Mouse (Mus musculus) C2C12 (cell line): Measurements from ENCODE around the gene Rai14. TPM values are rescaled to one million over a fixed set of nuclear protein-coding genes. Genes with fewer than 3 reads are reported as not detected.

ENCODE experiments used
- H3K27me3 ChIP-seq: one replicate; pipeline ENCODE4 v1.6.1; 2011; ENCODE audit not compliant: control insufficient read depth, insufficient read depth, insufficient read length
- H3K36me3 ChIP-seq: one replicate; pipeline ENCODE4 v1.6.1; 2011; ENCODE audit not compliant: control insufficient read depth, insufficient read depth
- H3K4me3 ChIP-seq: one replicate; pipeline ENCODE4 v1.5.1; 2011; ENCODE audit warnings: mild to moderate bottlenecking, control low read depth; ENCODE audit not compliant: poor library complexity, insufficient read depth, severe bottlenecking
- H3K79me2 ChIP-seq: one replicate; pipeline ENCODE4 v1.6.1; 2011; ENCODE audit not compliant: control insufficient read depth, insufficient read depth
- H3K79me3 ChIP-seq: one replicate; pipeline ENCODE4 v1.6.1; 2011; ENCODE audit warnings: low read depth, control low read depth
- H3ac ChIP-seq: one replicate; pipeline ENCODE3; 2011; ENCODE audit warnings: low read depth; ENCODE audit not compliant: control insufficient read depth, insufficient read length
- CEBPB ChIP-seq: IDR thresholded peaks from one replicate; pipeline ENCODE4 v1.6.1; 2011; ENCODE audit warnings: low read depth, mild to moderate bottlenecking, control low read depth, moderate library complexity
- CTCF ChIP-seq: IDR thresholded peaks from one replicate; pipeline ENCODE4 v1.5.1; 2011; ENCODE audit not compliant: control insufficient read depth, insufficient read depth, insufficient read length
- FOSL1 ChIP-seq: IDR thresholded peaks from one replicate; pipeline ENCODE4 v1.8.0; 2011; ENCODE audit warnings: mild to moderate bottlenecking, low read length; ENCODE audit not compliant: poor library complexity, insufficient read depth, severe bottlenecking
- MAX ChIP-seq: IDR thresholded peaks from one replicate; pipeline ENCODE4 v1.6.1; 2011; ENCODE audit warnings: mild to moderate bottlenecking, control low read depth
- MYOD1 ChIP-seq: IDR thresholded peaks from one replicate; pipeline ENCODE4 v1.6.1; 2011; ENCODE audit warnings: low read depth; ENCODE audit not compliant: control insufficient read depth, insufficient read length
- MYOG ChIP-seq: IDR thresholded peaks from one replicate; pipeline ENCODE4 v1.6.1; 2011; ENCODE audit not compliant: control insufficient read depth, insufficient read length; ENCODE audit errors: extremely low read depth
- USF1 ChIP-seq: IDR thresholded peaks from one replicate; pipeline ENCODE4 v1.6.1; 2011; ENCODE audit warnings: low read depth, mild to moderate bottlenecking, control low read depth, moderate library complexity
- polyA plus RNA-seq: library from polyadenylated mRNA; unstranded; fragments of >200 nt; fragmentation: generic; extraction: Trizol; gene quantifications from one replicate; pipeline ENCODE4 v1.2.1, GENCODE M21; 2012; ENCODE audit warnings: missing spikeins

The Rai14 gene
- polyA plus RNA-seq, 1 experiment, result 55.1 TPM

DNA sequence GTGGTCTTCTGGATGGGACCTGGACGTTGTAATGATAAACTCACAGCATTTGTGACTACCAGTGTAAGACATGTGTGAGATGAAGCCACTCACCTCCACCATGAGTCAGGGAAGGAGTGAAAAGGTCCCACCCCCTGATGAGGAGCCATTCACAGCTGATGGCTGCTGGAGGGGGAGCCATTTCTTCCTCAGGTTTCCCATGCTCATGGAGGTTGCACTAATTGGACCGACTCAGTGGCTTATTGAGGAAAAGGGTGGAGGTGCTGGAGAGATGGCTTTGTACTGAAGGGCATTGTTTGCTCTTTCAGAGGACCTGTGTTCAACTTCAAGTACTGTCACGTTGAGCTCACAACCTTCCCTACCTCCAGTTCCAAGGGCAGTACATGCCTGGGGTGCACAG is 10.4 kb upstream of the Rai14 start:
- Histone ChIP-seq H3K79me2 (no peaks in the 10 kb centered on the region), H3K4me3 (no peak overlapping the region), H3ac (no peak overlapping the region), H3K27me3 (no peaks in the 10 kb centered on the region), H3K79me3 (no peaks in the 10 kb centered on the region), H3K36me3 (no peaks in the 10 kb centered on the region)
- no peak for TF ChIP-seq CTCF
- TF ChIP-seq CEBPB, result no peak
- TF ChIP-seq MYOD1, result no peak
- no peak for TF ChIP-seq FOSL1
- TF ChIP-seq MAX, result no peak
- TF ChIP-seq MYOG, result no peak
- TF ChIP-seq USF1, result no peak

- H3K36me3 ChIP-seq, result no peaks in the 10 kb centered on the region
- no peak for TF ChIP-seq CTCF
- TF ChIP-seq USF1, result no peak
- TF ChIP-seq MYOG, result no peak
- no peak for TF ChIP-seq CEBPB
- TF ChIP-seq FOSL1, result no peak
- no peak for TF ChIP-seq MYOD1
- TF ChIP-seq MAX, result no peak
- H3K27me3 ChIP-seq, result no peaks in the 10 kb centered on the region
- H3K79me2 ChIP-seq, result no peaks in the 10 kb centered on the region
- H3ac ChIP-seq, result no peak overlapping the region
- H3K79me3 ChIP-seq, result no peaks in the 10 kb centered on the region
- no peak overlapping the region for H3K4me3 ChIP-seq
Observed at GRCm38 (mm10) chr15:10723507-10723906, 9.1 kb upstream of the Rai14 start.

GRCm38 (mm10) chr15:10722629-10723339 is 8.4 kb upstream of the Rai14 start:
- Histone ChIP-seq H3ac (no peak overlapping the region), H3K36me3 (no peaks in the 10 kb centered on the region), H3K27me3 (no peaks in the 10 kb centered on the region), H3K79me2 (no peaks in the 10 kb centered on the region), H3K79me3 (no peaks in the 10 kb centered on the region), H3K4me3 (no peak overlapping the region)
- TF ChIP-seq USF1 (no peak), MYOD1 (no peak), FOSL1 (no peak), CEBPB (no peak)

GRCm38 (mm10) chr15:10721259-10721781 is 6.9 kb upstream of the Rai14 start:
- Histone ChIP-seq H3K27me3 (no peaks in the 10 kb centered on the region), H3K4me3 (no peak overlapping the region), H3K79me2 (no peaks in the 10 kb centered on the region), H3ac (no peak overlapping the region), H3K79me3 (no peaks in the 10 kb centered on the region), H3K36me3 (no peaks in the 10 kb centered on the region)
- TF ChIP-seq USF1, result no peak
- no peak for TF ChIP-seq CTCF
- TF ChIP-seq CEBPB, result no peak
- TF ChIP-seq FOSL1, result no peak
- no peak for TF ChIP-seq MYOD1
- TF ChIP-seq MAX, result no peak
- TF ChIP-seq MYOG, result no peak

- no peaks in the 10 kb centered on the region for H3K79me3 ChIP-seq
- no peak overlapping the region for H3ac ChIP-seq
- H3K36me3 ChIP-seq, result no peaks in the 10 kb centered on the region
- H3K4me3 ChIP-seq, result no peak overlapping the region
- no peaks in the 10 kb centered on the region for H3K79me2 ChIP-seq
- TF ChIP-seq MYOG (no peak), USF1 (no peak), CEBPB (no peak), CTCF (no peak), MAX (no peak), FOSL1 (no peak)
- H3K27me3 ChIP-seq, result no peaks in the 10 kb centered on the region
Observed at GRCm38 (mm10) chr15:10720671-10721070, 6.2 kb upstream of the Rai14 start.

- no peak overlapping the region for H3K4me3 ChIP-seq
- no peaks in the 10 kb centered on the region for H3K79me3 ChIP-seq
- no peak overlapping the region for H3ac ChIP-seq
- no peaks in the 10 kb centered on the region for H3K36me3 ChIP-seq
- TF ChIP-seq CTCF (no peak), USF1 (no peak), MYOG (no peak), FOSL1 (no peak), MYOD1 (no peak), CEBPB (no peak), MAX (no peak)
- H3K79me2 ChIP-seq, result no peaks in the 10 kb centered on the region
- H3K27me3 ChIP-seq, result no peaks in the 10 kb centered on the region
Observed at GRCm38 (mm10) chr15:10720188-10720587, 5.8 kb upstream of the Rai14 start.
